Mouse (Mus musculus) ZHBTc4 (cell line): ENCODE measurements around the gene Zfp472.

Experiments
- DNase-seq: peaks from one replicate; pipeline ENCODE4 v3.0.0-alpha.2; 2011; ENCODE audit warnings: low read depth, low spot score

Zfp472 gene

DNA sequence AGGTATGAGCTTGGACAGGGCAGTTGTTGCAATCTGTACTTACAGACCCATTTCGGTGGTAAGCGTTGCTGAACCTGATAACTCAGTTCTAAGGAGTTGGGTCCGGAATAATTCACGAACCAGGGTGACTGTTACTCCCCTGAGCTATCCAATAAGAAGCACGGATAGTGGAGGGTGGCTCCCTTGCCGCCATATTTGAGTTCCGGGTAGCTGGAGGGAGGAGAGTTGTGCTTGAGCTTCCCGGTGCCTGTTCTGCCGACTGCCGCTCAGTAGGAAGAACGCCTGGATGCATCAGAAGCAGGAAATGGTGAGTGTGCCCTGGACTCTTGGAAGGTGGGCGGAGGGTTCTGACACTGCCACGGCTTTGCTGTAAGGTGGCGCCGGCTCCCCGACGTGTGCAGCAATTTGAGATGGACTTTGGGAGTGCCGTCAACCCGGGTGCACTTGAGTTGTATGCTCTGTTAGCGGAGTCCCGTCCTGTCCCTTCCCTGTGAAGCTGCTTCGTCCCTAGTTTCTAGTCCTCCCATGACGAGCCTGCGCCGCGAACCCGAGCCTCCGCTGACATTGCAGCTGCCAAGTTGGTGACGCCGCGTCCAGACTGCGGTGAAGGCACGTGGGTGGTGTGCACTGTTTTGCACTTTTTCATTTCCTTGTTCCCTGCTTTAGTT lies at the start of gene Zfp472:
Zfp472 (plus strand) TSS at position 192 of the 668 bp plus-strand sequence.
- peak; percentile 96 for DNase-seq

DNA sequence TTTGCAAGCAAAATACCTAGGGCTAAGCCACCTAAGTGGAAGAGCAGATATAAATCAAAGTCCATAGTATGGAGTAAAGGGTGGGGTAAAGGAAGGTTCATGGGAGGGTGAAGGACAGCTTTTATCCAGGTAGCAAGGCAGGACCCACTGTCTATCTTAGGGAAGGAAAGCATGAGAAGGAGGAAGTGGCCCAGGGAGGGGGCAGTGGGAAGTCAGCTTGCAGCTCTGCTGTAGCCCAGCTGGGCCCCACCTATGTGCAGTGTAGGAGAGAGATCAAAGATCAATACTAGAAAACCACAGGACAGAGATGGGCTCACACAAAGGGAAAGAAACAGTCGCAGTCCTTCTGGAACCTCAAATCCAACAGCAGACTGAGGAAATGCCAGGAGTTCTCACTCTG lies 49.5 kb upstream of the Zfp472 start:
- DNase-seq, result no peak

DNA sequence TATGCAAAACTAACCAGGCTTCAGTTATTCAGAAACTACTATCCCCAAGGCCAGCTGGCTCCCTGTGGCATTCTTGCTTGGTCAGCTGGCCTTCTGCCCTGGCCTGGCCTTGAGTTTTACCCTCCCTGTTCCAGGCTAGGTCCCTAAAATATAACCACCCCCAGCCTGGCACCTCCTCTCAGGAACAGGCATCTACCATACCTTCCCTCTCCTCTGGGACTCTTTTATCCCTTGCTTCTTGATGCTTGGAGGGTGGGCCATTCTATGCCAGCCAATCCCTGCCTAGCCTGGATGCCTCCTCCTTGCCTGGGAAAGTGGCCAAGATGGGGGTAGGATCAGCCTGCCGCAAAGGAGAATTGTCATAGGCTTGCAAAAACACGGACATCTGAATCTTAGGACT lies 48.5 kb upstream of the Zfp472 start, which contains the start of gene Cyp4f14:
Cyp4f14 (minus strand) TSS at position 212 of the 400 bp plus-strand sequence.
- DNase-seq, result no peak

DNA sequence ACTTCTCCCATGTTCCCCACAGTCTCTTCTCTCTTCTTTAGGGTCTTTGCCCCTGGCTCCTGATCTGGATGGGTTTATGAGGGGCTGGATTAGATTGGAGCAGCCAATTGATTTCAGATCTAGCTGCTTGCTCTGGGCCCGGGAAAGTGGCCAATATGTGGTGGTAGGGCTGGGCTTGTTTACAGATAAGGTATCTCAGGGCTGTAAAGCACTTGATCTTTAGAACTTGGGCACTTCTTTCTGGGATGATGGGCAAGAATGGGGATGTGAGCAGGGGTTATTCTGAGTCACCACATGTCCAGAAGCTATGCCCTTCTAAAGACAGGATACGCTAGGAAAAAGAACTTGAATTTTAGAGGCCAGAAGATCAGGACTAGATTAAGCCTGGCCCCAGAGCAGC lies 46.5 kb upstream of the Zfp472 start:
- no peak for DNase-seq

DNA sequence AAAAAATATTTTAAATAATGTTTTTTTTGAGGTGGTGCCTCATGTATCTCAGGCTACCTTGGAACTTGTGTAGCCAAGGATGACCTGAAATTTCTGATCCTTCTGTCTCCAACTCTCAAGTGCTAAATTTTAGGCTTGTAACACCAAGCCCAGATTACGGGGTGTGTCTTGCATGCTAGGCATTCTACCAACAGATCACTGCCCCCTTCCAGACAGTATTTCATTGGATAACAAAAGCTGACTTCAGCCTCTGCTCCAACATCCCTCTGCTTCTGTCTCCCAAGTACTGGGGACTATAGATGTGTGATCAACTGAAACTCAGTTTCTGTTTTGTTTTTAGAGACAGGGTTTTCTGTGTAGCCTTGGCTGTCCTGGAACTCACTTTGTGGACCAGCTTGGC lies 41.9 kb upstream of the Zfp472 start:
- DNase-seq, result peak; percentile 54

DNA sequence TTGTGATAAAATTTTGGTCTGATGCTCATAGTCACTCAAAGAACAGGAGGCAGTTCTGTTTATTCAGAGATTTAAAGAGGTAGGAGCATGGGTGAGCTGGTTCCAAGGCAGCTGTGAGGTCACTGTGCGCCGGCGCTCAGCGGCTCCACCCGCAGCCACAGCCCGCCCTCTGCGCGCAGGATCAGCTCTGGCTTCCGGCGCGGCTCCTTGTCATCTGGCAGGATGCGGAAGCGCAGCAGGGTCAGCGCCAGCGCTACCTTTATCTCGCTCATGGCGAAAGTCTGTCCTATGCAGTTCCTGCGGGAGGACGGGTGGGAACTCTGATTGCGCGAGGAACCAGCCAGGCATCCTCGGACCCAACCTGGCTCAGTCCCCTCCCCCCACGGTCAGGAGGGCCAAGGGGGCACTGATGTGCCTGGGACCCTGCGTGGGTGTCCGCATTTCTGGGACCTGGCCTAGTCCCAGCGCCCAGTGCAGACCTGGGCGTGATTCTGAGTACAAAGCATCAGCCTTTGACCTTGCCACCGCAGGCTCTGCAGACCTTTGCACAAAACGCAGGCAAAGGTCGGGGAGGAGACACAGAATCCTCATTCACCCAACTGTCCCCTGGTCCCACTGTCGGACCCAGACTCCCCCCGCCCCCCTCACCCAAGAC lies 40.8 kb upstream of the Zfp472 start:
- peak; percentile 90 for DNase-seq

DNA sequence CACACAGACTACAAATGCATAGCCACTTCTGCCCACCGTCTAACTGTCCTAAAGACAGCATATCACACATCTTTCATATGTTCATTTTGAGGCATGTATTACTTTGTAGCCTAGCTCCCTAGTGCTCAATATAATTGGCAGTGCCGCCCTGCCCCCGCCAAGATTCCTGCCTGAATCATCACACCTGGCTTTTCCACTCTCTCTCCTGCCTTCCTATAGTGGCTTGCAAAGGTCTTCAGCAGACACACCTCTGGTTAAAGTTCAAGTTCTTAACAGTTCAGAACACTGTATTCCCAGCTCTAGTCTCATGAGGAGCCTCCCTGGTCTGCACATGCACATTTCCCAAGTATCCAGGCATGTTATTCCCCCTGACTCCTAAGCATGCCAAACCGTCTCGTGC lies 37.8 kb upstream of the Zfp472 start:
- DNase-seq, result no peak

DNA sequence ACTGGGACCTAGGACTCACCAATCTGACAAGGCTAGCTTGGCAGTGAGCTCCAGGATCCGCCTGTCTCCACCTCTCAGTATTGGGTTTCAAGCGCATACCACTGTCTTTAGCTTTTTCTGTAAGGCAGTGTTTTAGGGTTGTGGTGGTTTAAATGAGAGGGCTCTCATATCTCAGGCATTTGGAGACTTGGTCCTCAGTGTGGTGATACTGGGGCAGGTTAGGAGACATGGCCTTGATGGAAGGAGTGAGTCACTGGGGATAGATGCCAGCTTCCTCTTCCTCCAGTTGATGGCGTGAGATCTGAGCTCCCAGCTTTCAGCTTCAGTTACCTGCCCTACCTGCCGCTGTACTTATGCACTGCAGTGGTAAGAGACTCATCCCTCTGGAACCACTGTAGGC lies 25.8 kb upstream of the Zfp472 start:
- DNase-seq, result no peak

DNA sequence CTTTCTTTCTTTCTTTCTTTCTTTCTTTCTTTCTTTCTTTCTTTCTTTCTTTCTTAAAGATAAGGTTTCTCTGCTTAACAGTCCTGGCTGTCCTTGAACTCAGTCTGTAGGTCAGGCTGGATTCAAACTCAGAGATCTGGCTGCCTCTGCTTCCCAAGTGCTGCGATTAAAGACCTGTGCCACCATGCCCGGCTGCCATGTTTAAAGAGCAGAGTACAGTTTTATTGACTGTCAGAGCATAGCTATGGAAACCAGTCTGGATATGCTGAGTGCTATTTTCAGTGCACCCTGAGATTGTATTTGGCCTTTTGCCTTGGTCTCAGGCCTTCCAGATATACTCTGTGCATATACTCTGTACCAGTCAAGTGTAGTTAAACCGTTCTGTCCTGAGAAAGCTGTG lies 22.0 kb upstream of the Zfp472 start:
- no peak for DNase-seq

DNA sequence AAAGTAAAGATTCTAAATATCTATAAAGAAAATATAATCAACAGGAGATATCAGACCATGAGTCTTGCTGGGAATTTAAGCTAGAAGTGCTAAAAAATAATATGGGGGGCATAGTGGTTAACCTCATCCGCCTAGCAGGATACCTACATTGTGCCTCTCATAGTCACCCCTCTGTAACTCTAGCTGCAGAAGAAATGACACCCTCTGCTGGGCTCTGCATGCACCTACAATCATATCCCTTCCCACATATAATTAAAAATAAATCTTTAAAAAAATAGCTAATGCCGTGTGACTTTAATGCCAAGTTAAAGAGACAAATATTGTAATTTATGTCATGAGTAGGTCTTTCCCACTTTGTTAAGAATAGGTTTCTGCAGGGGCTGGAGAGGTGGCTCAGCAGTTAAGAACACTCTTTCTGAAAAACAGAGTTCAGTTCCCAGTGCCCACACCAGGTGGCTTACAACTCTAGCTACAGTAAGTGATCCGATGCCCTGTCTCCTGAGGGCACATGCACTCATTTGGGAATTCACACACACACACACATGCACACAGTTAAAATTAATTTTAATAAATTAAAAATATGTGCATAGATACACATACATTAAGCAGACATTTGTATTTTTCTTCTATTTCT lies 21.1 kb upstream of the Zfp472 start:
- peak; percentile 35 for DNase-seq

DNA sequence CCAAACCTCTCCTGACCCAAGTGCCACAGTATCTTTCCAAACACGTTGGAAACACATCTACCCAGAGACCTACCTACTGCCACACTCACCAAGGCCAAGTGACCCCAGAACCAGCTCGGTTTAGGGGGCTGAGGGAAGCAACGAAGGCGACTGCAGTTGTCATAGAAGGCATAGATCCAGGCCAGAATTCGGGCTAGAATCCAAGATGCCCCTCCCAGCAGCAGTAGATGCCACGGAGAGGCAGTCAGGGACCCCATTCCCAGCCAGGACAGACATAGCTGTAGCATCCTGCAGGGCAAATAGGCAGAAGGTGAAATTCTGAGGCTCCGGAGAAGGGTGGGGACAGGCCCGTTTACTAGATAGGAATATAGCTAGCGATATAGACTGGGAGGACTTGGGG lies 18.9 kb upstream of the Zfp472 start:
- DNase-seq, result no peak

DNA sequence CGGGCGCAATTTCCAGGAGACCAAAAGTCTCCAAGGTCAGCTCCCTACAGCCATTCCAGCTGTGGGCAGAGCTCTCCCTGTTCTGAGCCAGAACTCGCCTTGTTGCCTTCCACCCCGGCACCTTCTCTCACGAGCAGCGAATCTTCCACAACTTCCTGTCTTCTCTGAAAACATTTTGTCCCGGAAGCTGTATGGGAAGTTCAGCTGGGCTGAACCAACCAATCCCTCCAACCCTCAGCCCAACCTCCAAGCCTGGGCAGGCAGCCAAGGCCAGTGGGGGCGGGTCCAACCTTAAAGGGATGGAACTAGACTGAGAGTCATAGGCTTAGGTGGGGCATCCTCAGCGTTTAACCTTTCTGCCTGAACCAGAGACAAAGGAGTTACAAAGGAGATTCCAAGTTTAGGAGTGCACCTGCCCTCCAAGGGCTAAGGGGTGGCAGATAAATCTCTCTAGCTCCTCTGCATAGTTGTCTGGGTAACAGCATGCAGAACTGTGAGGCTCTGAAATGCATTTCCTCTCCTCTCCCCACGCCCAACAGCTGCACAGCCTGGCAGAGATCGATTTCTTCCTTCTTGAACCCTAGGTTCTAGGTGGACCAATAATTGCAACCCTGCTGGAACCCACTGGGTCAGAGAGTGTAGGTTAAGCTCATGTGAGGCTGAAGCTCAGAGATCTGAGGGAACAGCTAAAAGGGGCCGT lies 18.2 kb upstream of the Zfp472 start, which contains the start of gene Cyp4f13:
Cyp4f13 (minus strand) TSS at position 188 of the 700 bp plus-strand sequence.
- peak; percentile 99 for DNase-seq

DNA sequence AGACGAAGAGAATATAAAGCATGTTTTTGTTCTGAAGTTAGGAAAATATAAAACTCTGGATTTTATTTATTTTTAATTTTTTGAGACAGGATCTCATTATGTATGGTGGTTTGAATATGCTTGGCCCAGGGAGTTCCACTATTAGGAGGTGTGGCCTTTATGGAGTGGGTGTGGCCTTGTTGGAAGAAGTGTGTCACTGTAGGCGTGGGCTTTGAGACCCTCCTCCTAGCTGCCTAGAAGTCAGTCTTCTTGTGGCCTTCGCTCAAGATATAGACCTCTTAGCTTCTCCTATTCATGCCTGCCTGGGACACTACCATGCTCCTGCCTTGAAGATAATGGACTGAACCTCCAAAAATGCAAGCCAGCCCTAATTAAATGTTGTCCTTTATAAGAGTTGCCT lies 15.5 kb upstream of the Zfp472 start:
- peak; percentile 68 for DNase-seq

DNA sequence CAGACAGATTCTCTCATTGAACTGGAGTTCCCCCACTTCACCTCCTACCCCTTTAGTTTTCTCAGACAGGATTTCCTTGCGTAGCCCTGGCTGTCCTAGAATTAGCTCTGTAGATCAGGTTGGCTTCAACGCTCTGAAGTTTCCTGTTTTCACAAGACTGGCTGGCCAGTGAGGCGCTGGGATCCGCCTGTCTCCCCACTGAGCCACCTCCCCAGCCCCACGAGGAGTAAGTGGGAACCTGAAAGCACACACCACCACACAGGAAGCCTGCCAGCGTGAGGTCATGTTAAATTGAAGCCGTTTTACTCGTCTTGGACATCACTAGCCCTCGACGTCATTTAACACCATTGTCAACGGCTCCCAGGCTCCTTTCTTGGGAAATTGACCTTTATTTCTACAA lies 14.6 kb upstream of the Zfp472 start:
- no peak for DNase-seq

DNA sequence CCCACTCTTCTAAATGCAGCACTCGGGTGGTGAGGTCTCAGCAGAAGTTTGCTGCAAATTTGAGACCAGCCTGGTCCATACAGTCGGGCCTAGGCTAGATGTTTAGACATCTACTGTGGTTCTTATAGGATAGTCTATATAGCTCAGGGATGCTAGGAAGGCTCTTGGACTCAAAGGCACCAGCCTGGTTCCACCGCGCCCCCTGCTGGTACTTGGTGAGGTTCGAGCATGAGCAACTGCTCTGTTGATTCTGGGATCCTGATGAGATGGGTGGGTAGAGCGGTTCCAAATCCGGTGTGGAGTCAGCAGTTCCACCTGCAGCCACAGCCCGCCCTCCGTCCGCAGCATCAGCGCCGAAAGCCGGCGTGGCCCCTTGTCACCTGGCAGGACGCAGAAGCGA lies 14.2 kb upstream of the Zfp472 start:
- DNase-seq, result peak; percentile 97

DNA sequence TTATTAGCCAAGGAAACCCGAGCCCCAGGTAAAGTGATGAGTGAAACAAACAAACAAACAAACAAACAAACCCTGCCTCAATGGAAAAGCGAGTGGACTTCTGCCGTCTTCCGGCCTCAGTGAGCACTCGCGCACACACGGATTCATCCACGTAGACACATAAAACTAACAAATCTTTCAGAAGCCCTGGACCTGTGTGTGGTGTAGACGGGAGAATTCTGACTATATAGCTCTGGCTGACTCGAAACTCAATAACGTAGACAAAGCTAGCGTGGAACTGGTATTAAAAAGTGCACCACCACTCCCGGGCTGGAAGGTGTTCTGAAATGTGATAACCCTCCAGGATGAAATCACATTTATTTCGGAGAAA lies 376 bp upstream of the Zfp472 start:
- no peak for DNase-seq

DNA sequence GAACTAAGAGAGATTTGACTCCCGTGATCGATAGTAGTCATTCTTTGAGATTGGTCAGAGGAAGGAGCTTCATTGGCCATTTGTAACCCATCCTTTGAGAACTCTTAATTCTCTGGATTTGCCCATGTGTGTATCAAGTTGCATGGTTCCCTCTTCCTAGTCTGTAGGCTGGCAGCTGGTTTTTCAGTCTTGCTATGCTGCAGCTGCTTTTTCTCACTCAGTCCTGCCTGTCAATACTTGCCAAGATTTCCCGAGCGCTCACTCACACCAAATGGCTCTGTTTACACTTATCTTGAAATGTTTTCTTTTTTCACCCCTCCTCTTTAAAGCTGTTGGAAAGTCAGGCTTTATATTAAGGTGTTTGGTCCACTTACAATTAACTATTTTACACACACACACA lies 15.7 kb downstream of the Zfp472 start:
- no peak for DNase-seq

DNA sequence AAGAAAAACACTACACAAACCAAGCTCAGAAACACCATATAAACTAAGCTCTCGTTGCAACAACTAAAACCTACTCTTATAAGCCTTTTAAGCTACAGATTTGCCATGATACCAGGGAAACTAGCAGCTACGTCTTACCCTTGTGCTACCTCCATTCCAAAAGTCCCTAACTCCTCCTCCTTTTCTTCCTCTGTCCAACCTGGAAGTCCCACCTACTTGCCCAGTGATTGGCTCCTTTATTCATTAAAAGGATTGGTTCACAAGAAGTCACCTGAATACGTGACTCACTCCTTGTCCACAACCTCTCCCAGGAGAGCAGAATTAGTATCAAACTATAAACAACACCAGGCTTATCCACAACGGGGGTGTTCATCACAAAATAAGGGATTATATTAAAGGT lies 20.7 kb downstream of the Zfp472 start:
- DNase-seq, result peak; percentile 52

DNA sequence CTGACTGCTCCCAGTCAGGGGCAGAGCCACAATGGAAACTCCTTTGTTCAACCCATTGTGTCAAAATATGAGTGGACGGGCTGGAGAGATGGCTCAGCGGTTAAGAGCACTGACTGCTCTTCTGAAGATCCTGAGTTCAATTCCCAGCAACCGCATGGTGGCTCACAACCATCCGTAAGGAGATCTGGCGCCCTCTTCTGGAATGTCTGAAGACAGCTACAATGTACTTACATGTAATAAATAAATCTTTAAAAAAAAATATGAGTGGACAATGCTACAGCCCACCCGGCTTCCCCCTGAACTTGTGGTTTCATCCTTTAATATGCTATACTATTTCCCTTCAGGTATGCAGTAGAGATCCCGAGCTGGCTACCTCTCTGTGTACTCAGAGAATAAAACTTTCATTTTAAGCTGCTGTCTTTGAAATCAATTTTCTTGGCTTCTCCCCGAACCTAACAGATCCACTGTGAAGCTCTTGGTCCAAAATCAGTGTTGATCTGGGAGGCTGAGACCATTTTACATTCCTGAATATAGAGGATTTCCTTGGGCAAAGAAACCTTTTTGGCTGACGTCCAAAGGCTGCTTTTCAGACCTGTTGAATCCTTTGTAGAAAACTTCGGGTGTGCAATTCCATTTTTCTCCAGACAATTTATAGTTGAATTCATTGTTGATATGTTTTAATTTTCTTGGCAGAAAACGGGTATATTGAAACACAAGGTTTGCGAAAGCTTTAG lies 26.5 kb downstream of the Zfp472 start:
- DNase-seq, result peak; percentile 80

DNA sequence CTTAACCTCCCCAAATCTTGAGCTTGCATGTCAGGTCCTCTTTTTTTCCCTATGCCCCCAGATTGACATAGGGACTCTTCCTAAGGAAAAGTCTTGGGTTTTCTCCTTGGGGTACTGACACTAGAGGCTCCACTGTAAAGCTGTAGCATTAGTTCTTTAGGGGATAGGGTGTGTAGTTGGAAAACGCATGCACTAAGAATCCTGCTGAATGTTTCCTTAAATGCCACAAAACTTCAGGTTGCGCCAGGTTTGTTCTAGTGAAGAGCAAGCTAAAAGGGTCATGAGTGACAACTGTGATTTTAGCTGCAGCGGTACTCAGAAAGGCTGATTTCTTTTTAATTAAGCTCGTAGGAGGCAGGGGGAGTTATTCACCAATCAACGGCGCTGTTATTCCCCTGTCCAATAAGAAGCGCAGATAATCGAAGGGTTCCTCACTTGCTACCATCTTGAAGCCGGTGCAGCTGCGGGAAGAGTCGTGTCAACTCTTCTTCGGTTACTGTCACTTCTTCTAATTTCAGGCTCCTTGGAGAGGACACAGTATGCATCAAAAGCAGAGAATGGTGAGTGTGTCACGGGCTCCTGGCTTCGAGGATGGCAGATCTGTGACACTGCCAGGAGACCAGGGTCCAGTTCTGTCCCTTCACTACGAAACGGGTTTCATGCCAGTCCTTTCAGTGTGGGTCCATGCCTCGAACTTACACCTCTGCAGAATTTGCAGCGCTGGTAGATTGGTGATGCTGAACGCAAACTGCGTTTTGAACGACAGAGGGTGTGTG lies 27.3 kb downstream of the Zfp472 start, which contains the start of gene Zfp952:
Zfp952 (plus strand) TSS at position 431 of the 776 bp plus-strand sequence.
- peak; percentile 91 for DNase-seq

DNA sequence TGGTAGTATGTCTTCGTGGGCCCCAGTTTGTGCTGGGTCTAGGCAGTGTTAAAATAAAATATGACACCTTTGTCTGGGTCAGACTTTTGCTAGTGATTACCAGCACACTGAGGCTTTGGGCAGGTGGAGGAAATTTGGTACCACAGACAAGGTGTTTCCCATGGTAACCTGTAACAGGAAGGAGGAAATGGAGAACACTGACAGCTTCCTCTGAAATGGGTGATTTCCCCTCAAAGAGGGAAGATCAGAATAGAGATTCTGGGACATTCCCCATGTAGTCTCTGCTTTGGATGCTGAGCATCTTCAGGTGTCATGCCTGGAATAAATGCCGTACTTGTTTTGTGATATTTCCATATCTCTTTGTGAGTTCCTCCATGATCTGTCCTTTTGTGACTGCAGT lies 32.9 kb downstream of the Zfp472 start:
- DNase-seq, result no peak
